Mouse (Mus musculus) urinary bladder, postnatal 4 days (tissue): ENCODE data around the gene Gm21836.
"Not testable (repeated sequence)": the region's sequence is repeated elsewhere in the genome, so short reads cannot be mapped to it uniquely, and the experiment has no call there.

Experiments used
- DNase-seq, 2 experiments: peaks; one replicate each; pipeline ENCODE4 v3.0.0; 2021 to 2022; ENCODE audit warnings: low spot score in 2 of 2

The Gm21836 gene

GRCm38 (mm10) chr9:124493693-124494092, at the start of gene Gm21836:
Gene Gm21836 (minus strand): TSS chr9:124493793.
- not testable (repeated sequence) for DNase-seq

- DNase-seq = not testable (repeated sequence)
These were observed 13.1 kb downstream of the Gm21836 start for GRCm38 (mm10) chr9:124480361-124480980.

GRCm38 (mm10) chr9:124478081-124478480, 15.5 kb downstream of the Gm21836 start:
- DNase-seq = no peak

GRCm38 (mm10) chr9:124476096-124476902, 17.3 kb downstream of the Gm21836 start, which contains the start of gene Ppp2r3d:
Gene Ppp2r3d (minus strand): TSS chr9:124476898.
- no peak for DNase-seq

GRCm38 (mm10) chr9:124475689-124476088, 17.9 kb downstream of the Gm21836 start:
- DNase-seq = no peak

GRCm38 (mm10) chr9:124456572-124456971, 37.0 kb downstream of the Gm21836 start:
- DNase-seq = peak; percentile 30 to 63
